Mouse (Mus musculus): ENCODE data around the gene Ercc6. TPM values are rescaled to one million over a fixed set of nuclear protein-coding genes. Genes with fewer than 3 reads are reported as not detected.

Gene Ercc6
- total RNA-seq (2023): 47.8 TPM

GRCm38 (mm10) chr14:32513336-32514032, at the start of gene Ercc6:
Gene Ercc6 (plus strand): TSS chr14:32513521.

DNA sequence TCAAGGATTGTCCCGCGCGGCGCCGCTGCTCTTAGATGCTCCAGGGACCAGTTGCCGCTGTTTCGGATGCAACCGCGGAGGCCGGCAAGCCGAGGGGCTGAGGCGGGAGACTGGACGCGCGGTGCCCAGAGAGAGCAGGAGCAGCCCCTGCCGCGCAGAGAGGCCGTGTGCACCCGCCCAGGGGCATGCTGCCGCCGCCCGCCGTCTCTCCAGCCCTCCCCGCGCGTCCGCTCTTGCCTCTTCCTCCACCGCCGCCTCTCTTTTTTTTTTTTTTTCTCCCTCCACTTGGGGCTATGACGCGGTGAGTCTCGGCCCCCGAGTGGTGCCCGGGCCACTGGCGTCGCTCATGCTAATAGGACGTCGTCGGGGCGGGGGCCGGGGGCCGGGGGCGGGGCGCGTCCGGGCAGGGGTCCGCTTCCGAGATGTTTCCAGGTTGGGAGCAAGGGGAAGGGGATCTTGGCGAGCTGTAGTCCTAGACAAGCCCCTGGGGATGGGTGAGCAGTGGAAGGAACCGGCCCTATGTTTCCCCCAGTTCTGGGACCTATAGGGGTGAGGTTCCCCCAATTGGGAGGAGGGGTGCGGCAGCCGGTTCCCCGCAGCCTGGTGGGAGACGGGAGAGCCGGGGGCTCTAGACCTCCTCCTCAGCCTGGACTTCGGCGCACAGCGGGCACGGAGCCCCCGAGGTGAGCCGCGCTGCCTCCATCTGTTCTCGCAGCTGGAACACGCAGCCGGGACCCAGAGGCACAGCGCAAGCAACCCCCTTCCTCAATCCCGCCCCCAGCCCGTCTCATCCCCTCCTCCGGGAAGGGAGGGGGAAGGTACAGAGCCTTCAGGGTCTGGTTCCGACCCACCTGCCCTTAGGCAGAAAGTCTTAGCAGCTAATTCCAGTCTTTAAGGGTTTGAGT, 48.5 kb upstream of the Ercc6 start, which contains the start of gene Slc18a3:
Slc18a3 (minus strand) TSS at position 250 of the 905 bp plus-strand sequence.

DNA sequence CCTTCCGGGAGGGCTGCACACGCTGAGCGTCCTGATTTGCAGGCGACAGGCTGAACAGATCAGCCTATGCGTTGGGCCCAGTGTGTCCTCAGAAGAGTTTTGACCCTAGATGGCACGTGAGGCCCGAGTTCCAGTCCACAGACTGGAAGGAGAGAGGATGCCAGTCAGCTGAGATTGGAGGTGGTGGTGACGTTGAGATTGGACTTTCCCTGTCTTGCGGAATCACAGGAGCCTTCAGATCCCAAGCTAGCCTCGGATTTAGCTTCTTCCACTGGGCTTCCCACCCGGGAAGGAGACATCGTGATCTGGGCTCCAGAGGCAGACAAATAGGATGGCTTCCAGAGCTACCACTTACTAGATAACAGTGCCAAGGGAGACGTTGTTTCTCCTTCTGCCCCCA, 47.4 kb upstream of the Ercc6 start, which contains the start of gene Chat:
Chat (minus strand) TSS at position 101 of the 400 bp plus-strand sequence.

DNA sequence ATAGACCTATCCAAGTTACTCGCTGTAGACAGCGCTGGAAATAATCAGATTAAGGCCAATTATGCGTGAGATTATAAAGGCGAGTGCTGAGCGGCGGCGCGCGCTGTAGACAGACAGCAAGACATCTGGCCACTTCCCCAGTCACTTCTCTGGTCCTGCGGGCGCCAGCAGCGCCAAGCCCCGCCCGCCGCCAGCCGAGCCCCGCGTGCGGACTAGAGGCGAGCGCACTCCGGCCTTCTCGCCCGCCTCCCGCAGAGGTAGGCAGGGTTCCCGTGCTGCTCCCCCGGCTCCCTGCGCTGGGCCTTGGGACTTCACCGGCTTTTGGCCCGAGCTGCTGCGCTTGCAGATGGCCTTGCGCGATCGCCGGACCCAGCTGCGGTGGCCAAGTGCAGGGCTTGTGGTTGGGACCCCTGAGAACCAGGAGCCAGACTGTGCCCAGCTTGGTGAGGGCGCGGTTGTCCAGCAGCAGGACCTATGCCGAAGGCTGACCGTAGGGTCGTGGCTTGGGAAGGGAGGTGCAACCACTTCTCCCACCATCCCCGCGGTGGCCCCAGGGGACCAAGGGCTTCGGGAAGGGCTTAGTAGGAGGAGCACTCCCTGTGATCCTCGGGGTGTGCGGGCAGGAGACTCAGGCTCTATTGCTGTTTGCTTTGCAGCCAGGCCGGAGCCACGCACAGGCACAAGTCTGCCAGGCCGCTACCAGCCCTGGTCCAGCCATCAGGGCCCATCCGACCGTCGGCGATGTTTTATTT, 86.1 kb downstream of the Ercc6 start, which contains the start of gene Prrxl1:
Prrxl1 (plus strand) TSS at position 118 of the 752 bp plus-strand sequence.

Other genes with a start within 250 kb of the Ercc6 start
- gene Ogdhl, start 191.5 kb upstream of the Ercc6 start, total RNA-seq (2023): 0.18 TPM
- gene 1700024G13Rik, start 125.1 kb upstream of the Ercc6 start, total RNA-seq (2023): not detected
- gene Slc18a3, start 48.7 kb upstream of the Ercc6 start, total RNA-seq (2023): not detected
- not detected for gene Chat, start 47.5 kb upstream of the Ercc6 start, total RNA-seq (2023)
- gene Prrxl1, start 85.9 kb downstream of the Ercc6 start, total RNA-seq (2023): not detected
- 0.15 TPM for gene 3425401B19Rik, start 171.8 kb downstream of the Ercc6 start, total RNA-seq (2023)

Measured in CD8-positive naive resting alpha-beta T cell, adult 57 days (primary cell).